ENCODE assay signal across 11 mouse cellular contexts in genomic region chr5:116208741-116209368, GRCm38 (mm10).
A peak's percentile ranks its signal among the peaks of the same experiment; 100 is the strongest.
DNase-seq lines count a peak whose midpoint lies in the region; ATAC-seq lines count a peak whose summit lies in the region.
"Had no signal": no experiment of that assay in that cellular context is flagged by ENCODE, and none has a peak within 500 bp of the region (broad histone marks: within the 10 kb centered on the region; RNA-seq: fewer than 3 reads in every experiment).

No protein-coding gene starts in this region.

- no peaks in the 10 kb centered on the region for H3K27me3 ChIP-seq in forebrain, embryonic 11.5 days (ENCODE audit: control insufficient read depth, insufficient read depth, low read length)
- no peaks in the 10 kb centered on the region for H3K27me3 ChIP-seq in neural tube, embryonic 11.5 days (ENCODE audit: control insufficient read depth, insufficient read depth, low read length)
- H3K27me3 ChIP-seq: limb, embryonic 15.5 days; megakaryocyte, embryonic 14.5 days had no signal

- no peak overlapping the region for H3K9ac ChIP-seq in forebrain, embryonic 11.5 days (ENCODE audit: low read length)
- H3K9ac ChIP-seq in neural tube, embryonic 11.5 days (ENCODE audit: low read length): no peak overlapping the region
- H3K9ac ChIP-seq: limb, embryonic 15.5 days had no signal

- H3K9me3 ChIP-seq in forebrain, embryonic 11.5 days (ENCODE audit: control insufficient read depth, low read length): no peaks in the 10 kb centered on the region
- no peaks in the 10 kb centered on the region for H3K9me3 ChIP-seq in neural tube, embryonic 11.5 days (ENCODE audit: control insufficient read depth, low read length)
- H3K9me3 ChIP-seq: limb, embryonic 15.5 days had no signal

- WGBS in forebrain, embryonic 11.5 days: 30% methylated on average over 16 of the region's 16 CpGs
- WGBS in neural tube, embryonic 11.5 days: 30% methylated on average over 16 of the region's 16 CpGs

- H3K4me2 ChIP-seq in forebrain, embryonic 11.5 days (ENCODE audit: low read depth, low read length, severe bottlenecking): peak overlapping the region; percentile 26; the same call in 1 of the 2 replicates
- no peak overlapping the region; the same call in 1 of the 2 replicates for H3K4me2 ChIP-seq in neural tube, embryonic 11.5 days (ENCODE audit: low read depth)
- H3K4me2 ChIP-seq: limb, embryonic 15.5 days had no signal

- no peaks in the 10 kb centered on the region for H3K36me3 ChIP-seq in forebrain, embryonic 11.5 days (ENCODE audit: control insufficient read depth, insufficient read depth, low read length)
- no peaks in the 10 kb centered on the region for H3K36me3 ChIP-seq in neural tube, embryonic 11.5 days (ENCODE audit: control insufficient read depth, insufficient read depth, low read length)
- H3K36me3 ChIP-seq: limb, embryonic 15.5 days had no signal

- peak; percentile 69 for DNase-seq in brain, embryonic 18.5 days (ENCODE audit: low read depth, low spot score)
- DNase-seq in forebrain, embryonic 11.5 days (ENCODE audit: low spot score): peak; percentile 84
- peak; percentile 65 for DNase-seq in layer of hippocampus, adult 9-11 months
- peak; percentile 52 for DNase-seq in neural tube, embryonic 11.5 days (ENCODE audit: low spot score)
- DNase-seq in gastrocnemius, postnatal 36 days: no peak
- no peak for DNase-seq in heart, postnatal 14 days
- no peak for DNase-seq in adrenal gland, adult 18-20 months (ENCODE audit: low spot score in 2 of 2)

- intact Hi-C loops in gastrocnemius, postnatal 36 days (cut with DNase I): no loop called here
- intact Hi-C loops in heart, postnatal 14 days (cut with DNase I): no loop called here

- no peak overlapping the region for H3K4me3 ChIP-seq in forebrain, embryonic 11.5 days (ENCODE audit: low read depth, low read length)
- no peak overlapping the region for H3K4me3 ChIP-seq in neural tube, embryonic 11.5 days (ENCODE audit: low read depth, low read length)
- H3K4me3 ChIP-seq: erythroblast, embryonic 14.5 days; limb, embryonic 15.5 days; megakaryocyte, embryonic 14.5 days had no signal

- peak; percentile 83 for ATAC-seq in forebrain, embryonic 11.5 days (replicated peaks; ENCODE audit: low FRiP score)
- no peak; the same call in 1 of the 2 replicates for ATAC-seq in neural tube, embryonic 11.5 days (ENCODE audit: insufficient read depth, low FRiP score, low TSS enrichment)
- ATAC-seq in CD4-positive, CD25-positive, alpha-beta regulatory T cell, adult 4 months: no peak

- peaks cover 10% of the 10 kb centered on the region; the same call in 1 of the 2 replicates for H3K4me1 ChIP-seq in forebrain, embryonic 11.5 days (replicated peaks; ENCODE audit: control insufficient read depth, insufficient read depth, low read length)
- no peaks in the 10 kb centered on the region for H3K4me1 ChIP-seq in neural tube, embryonic 11.5 days (ENCODE audit: control insufficient read depth, insufficient read depth, low read length)
- H3K4me1 ChIP-seq: limb, embryonic 15.5 days; megakaryocyte, embryonic 14.5 days had no signal

- peak overlapping the region; percentile 76 for H3K27ac ChIP-seq in forebrain, embryonic 11.5 days (ENCODE audit: low read depth, low read length)
- no peak overlapping the region for H3K27ac ChIP-seq in neural tube, embryonic 11.5 days (ENCODE audit: low read depth, low read length)
- H3K27ac ChIP-seq: limb, embryonic 15.5 days had no signal

Comparison
In these comparisons a context has a peak if more than half of its experiments do, and no peak if none do; other contexts are left out.
1. DNase-seq: peak in brain, embryonic 18.5 days (single experiment), forebrain, embryonic 11.5 days (single experiment), layer of hippocampus, adult 9-11 months (single experiment) and neural tube, embryonic 11.5 days (single experiment); none in gastrocnemius, postnatal 36 days (0 of 2), heart, postnatal 14 days (0 of 2) and adrenal gland, adult 18-20 months (0 of 2).